Mouse (Mus musculus): ENCODE data around the gene Mlana.

The Mlana gene

GRCm38 (mm10) chr19:29675562-29676078 is 22.0 kb upstream of the Mlana start:
- no peak for DNase-seq (ENCODE audit: low spot score)

- DNase-seq (ENCODE audit: low spot score), result no peak
Measured at GRCm38 (mm10) chr19:29676479-29677193, 21.0 kb upstream of the Mlana start.

- DNase-seq (ENCODE audit: low spot score), result no peak
Measured at GRCm38 (mm10) chr19:29678181-29678778, 19.3 kb upstream of the Mlana start.

- no peak for DNase-seq (ENCODE audit: low spot score)
Measured at GRCm38 (mm10) chr19:29680182-29681152, 17.2 kb upstream of the Mlana start.

GRCm38 (mm10) chr19:29683844-29684540 is 13.6 kb upstream of the Mlana start:
- peak; percentile 82 for DNase-seq (ENCODE audit: low spot score)

- DNase-seq (ENCODE audit: low spot score), result no peak
Measured at GRCm38 (mm10) chr19:29695071-29695470, 2.6 kb upstream of the Mlana start.

- DNase-seq (ENCODE audit: low spot score), result no peak
Measured at GRCm38 (mm10) chr19:29696309-29696708, 1.3 kb upstream of the Mlana start.

- DNase-seq (ENCODE audit: low spot score), result no peak
Measured at GRCm38 (mm10) chr19:29696840-29697239, 784 bp upstream of the Mlana start.

GRCm38 (mm10) chr19:29701707-29702106 is 4.1 kb downstream of the Mlana start:
- DNase-seq (ENCODE audit: low spot score), result no peak

GRCm38 (mm10) chr19:29704436-29704835 is 6.8 kb downstream of the Mlana start:
- no peak for DNase-seq (ENCODE audit: low spot score)

GRCm38 (mm10) chr19:29707314-29707898 is 9.8 kb downstream of the Mlana start:
- no peak for DNase-seq (ENCODE audit: low spot score)

GRCm38 (mm10) chr19:29708003-29708402 is 10.4 kb downstream of the Mlana start:
- no peak for DNase-seq (ENCODE audit: low spot score)

GRCm38 (mm10) chr19:29708461-29708860 is 10.8 kb downstream of the Mlana start:
- DNase-seq (ENCODE audit: low spot score), result no peak

GRCm38 (mm10) chr19:29709461-29709860 is 11.8 kb downstream of the Mlana start:
- no peak for DNase-seq (ENCODE audit: low spot score)

GRCm38 (mm10) chr19:29713451-29713850 is 15.8 kb downstream of the Mlana start:
- DNase-seq (ENCODE audit: low spot score), result no peak

- DNase-seq (ENCODE audit: low spot score), result no peak
Measured at GRCm38 (mm10) chr19:29717854-29718253, 20.2 kb downstream of the Mlana start.

GRCm38 (mm10) chr19:29718476-29718875 is 20.9 kb downstream of the Mlana start:
- DNase-seq (ENCODE audit: low spot score), result no peak

GRCm38 (mm10) chr19:29735421-29735820 is 37.8 kb downstream of the Mlana start:
- DNase-seq (ENCODE audit: low spot score), result no peak

- no peak for DNase-seq (ENCODE audit: low spot score)
Measured at GRCm38 (mm10) chr19:29739608-29740007, 42.0 kb downstream of the Mlana start.

GRCm38 (mm10) chr19:29740661-29741060 is 43.0 kb downstream of the Mlana start:
- no peak for DNase-seq (ENCODE audit: low spot score)

GRCm38 (mm10) chr19:29743531-29743930 is 45.9 kb downstream of the Mlana start:
- no peak for DNase-seq (ENCODE audit: low spot score)
